Mouse (Mus musculus): ENCODE measurements at regions not wholly inside any gene's neighbourhood (a gene's known extent, or its start where the extent isn't known, plus 50 kb on each side); places are given as distances from the start of the nearest gene placed in this dataset.
"Not testable (repeated sequence)": the region's sequence is repeated elsewhere in the genome, so short reads cannot be mapped to it uniquely, and the experiment has no call there.

GRCm38 (mm10) chrX:154717526-154717925, 138.4 kb upstream of the Samt2 start:
- H3K9ac ChIP-seq; H3K27me3 ChIP-seq; H3K4me2 ChIP-seq; H3K4me3 ChIP-seq; H3K36me3 ChIP-seq; H3K9me3 ChIP-seq; H3K4me1 ChIP-seq; ATAC-seq (ENCODE audit: insufficient number of reproducible peaks, low FRiP score, low TSS enrichment, low read depth); H3K27ac ChIP-seq: not testable (repeated sequence)
- 74% methylated on average over 10 of the region's 10 CpGs for WGBS

DNA sequence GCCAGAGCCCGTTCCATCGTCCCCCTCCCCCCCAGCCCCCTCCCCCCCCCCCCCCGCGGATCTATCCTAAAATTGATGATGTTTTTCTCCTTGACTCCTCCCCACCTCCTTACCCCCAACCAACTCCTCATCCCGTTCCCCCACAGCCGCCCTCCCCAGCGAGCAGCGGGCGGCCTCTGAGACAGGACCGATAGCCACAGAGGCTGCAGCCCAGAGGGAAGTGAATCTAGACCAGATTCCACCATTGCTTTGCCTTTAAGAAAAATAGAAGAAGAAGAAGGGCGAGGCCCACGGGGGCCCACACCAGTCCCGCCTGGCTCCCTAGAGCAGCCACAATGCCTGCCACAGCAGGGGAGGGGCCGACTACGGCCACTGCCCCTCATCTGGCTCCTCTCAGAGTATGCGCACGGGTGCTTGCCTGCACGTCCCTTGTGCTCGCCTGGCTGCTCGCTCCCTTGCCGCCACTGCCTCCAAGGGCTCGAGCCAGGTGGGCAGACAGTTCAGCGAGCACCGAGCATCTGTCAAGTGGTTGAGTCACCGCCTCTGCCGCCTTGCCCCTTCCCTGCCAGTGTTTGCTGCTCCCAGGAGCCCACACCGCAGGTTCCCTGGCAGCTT, 134.6 kb upstream of the Samt2 start:
- Histone ChIP-seq H3K4me1 (no peaks in the 10 kb centered on the region), H3K27me3 (no peaks in the 10 kb centered on the region), H3K9ac (no peak overlapping the region), H3K4me2 (no peak overlapping the region), H3K36me3 (no peaks in the 10 kb centered on the region), H3K9me3 (no peaks in the 10 kb centered on the region), H3K27ac (no peak overlapping the region), H3K4me3 (peak overlapping the region; percentile 12)
- WGBS = 54% methylated on average over 19 of the region's 27 CpGs
- ATAC-seq (ENCODE audit: insufficient number of reproducible peaks, low FRiP score, low TSS enrichment, low read depth) = no peak

DNA sequence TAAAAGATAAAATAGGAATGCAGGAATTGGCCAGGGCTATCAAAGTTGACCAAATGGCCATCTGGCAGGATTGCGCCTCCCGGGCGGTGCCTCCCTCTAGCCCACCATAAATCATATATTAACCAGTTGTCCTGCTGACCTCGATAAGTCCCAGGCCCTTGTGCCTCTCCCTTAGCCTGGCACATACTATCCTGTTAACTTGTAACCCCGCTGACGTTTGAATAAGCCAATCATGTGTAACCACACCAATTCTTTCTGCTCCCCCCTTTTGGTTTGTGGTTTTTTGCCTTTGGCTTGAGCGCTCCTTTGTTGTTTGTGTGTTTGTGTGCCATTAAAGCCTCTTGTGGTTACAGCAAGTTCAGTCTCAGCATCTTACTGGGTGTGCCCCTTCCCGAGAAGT, 133.4 kb upstream of the Samt2 start:
- not testable (repeated sequence) for H3K9ac ChIP-seq; H3K27ac ChIP-seq; H3K4me1 ChIP-seq; H3K9me3 ChIP-seq; H3K27me3 ChIP-seq; ATAC-seq (ENCODE audit: insufficient number of reproducible peaks, low FRiP score, low TSS enrichment, low read depth); H3K4me3 ChIP-seq; H3K36me3 ChIP-seq; H3K4me2 ChIP-seq
- 90% methylated on average over 8 of the region's 8 CpGs for WGBS

- WGBS = 100% methylated on average over 1 of the region's 2 CpGs
- H3K4me3 ChIP-seq; H3K9ac ChIP-seq; H3K4me2 ChIP-seq; H3K4me1 ChIP-seq; ATAC-seq (ENCODE audit: insufficient number of reproducible peaks, low FRiP score, low TSS enrichment, low read depth); H3K36me3 ChIP-seq; H3K27me3 ChIP-seq; H3K27ac ChIP-seq; H3K9me3 ChIP-seq: not testable (repeated sequence)
These were observed 91.4 kb upstream of the Samt2 start for GRCm38 (mm10) chrX:154670529-154670928.
